Mouse (Mus musculus) kidney, adult 2 months (tissue): ENCODE results near the gene Trove2.

ENCODE experiments used
- CTCF ChIP-seq: fragments of 200-500 bp; conservative IDR thresholded peaks from 2 replicates; pipeline ENCODE4 v1.5.1; 2011; ENCODE audit warnings: low read depth, mild to moderate bottlenecking, control low read depth, low read length, moderate library complexity, mixed read lengths; ENCODE audit not compliant: insufficient read depth, insufficient read length
- POLR2A ChIP-seq: fragments of 200-500 bp; IDR thresholded peaks from one replicate; pipeline ENCODE4 v1.6.1; 2011; ENCODE audit warnings: low read depth, low read length, control low read depth

DNA sequence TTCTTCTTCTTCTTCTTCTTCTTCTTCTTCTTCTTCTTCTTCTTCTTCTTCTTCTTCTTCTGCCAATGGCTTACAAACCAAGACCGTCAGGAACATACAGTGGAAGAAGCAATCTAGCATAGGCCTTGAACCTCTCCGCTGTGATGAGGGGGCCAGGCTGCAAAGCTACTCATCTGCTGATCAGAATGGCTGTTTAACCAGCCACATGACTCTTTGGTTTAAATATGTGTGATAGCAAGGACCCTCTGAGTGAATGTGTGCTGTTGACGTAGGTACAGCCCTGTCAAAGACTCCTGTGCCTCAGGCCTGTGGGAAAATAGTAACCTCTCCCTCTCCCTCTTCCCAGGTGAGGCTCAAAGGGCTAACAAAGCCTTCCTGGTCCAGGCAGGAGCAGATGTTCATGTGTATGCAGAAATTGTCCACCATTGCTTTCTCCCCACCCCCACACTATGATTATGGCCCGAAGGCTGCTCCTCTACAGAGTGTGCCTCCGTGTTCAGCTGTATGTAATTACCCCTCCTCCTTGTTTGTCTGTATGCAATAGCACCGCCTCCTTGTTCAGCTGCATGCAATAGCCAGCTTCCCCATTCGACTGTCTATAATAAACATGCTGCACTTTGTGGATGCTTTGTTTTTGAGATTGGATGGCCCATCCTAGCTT is 66.8 kb downstream of the Trove2 start:
- no peak for TF ChIP-seq CTCF
- TF ChIP-seq POLR2A: no peak
